Mouse (Mus musculus) CH12.LX (cell line): ENCODE measurements at regions not wholly inside any gene's neighbourhood (a gene's known extent, or its start where the extent isn't known, plus 50 kb on each side); places are given as distances from the start of the nearest gene placed in this dataset.

ENCODE experiments used
- DNase-seq: peaks from one replicate; pipeline ENCODE4 v3.0.0-alpha.2; 2013; ENCODE audit errors: extremely low read depth
- H3K27ac ChIP-seq: 2 replicates; pipeline ENCODE4 v1.5.1; 2012; ENCODE audit warnings: low read depth, mild to moderate bottlenecking, control low read depth, moderate library complexity; ENCODE audit not compliant: insufficient read depth
- H3K27me3 ChIP-seq: replicated peaks from 2 replicates; pipeline ENCODE3; 2012; ENCODE audit warnings: inconsistent platforms
- H3K36me3 ChIP-seq, 2 experiments: replicated peaks in 1 of 2; 2 replicates each; pipeline versions ENCODE3 to v1.6.1; 2012; ENCODE audit warnings: inconsistent platforms in 1 of 2, low read length in 1 of 2, mild to moderate bottlenecking in 1 of 2, mixed read lengths in 1 of 2, moderate library complexity in 1 of 2; ENCODE audit not compliant: control insufficient read depth in 1 of 2, insufficient read depth in 1 of 2
- H3K4me1 ChIP-seq, 2 experiments: 2 replicates each; pipeline ENCODE4 v1.6.1; 2012; ENCODE audit warnings: inconsistent platforms in 1 of 2, moderate library complexity in 1 of 2; ENCODE audit not compliant: insufficient read depth in 2 of 2, control insufficient read depth in 1 of 2
- H3K4me2 ChIP-seq: 2 replicates; pipeline ENCODE4 v1.6.1; 2012; ENCODE audit warnings: low read depth, mild to moderate bottlenecking, control low read depth; ENCODE audit not compliant: poor library complexity, insufficient read depth, severe bottlenecking
- H3K4me3 ChIP-seq, 3 experiments: fragments of 150-350 bp in 1 of 3; sonication (generic) in 1 of 3; replicated peaks in 1 of 3; 2 replicates each; pipeline versions ENCODE3 to v1.5.1; 2011 to 2012; ENCODE audit warnings: low read depth in 2 of 3, low read length in 2 of 3, mild to moderate bottlenecking in 2 of 3, moderate library complexity in 2 of 3, control low read depth in 1 of 3, improper control_type of control experiment in 1 of 3, inconsistent platforms in 1 of 3, mixed read lengths in 1 of 3; ENCODE audit not compliant: poor library complexity in 1 of 3
- H3K79me2 ChIP-seq: replicated peaks from 2 replicates; pipeline ENCODE4 v1.6.1; 2012; ENCODE audit warnings: mild to moderate bottlenecking, moderate library complexity; ENCODE audit not compliant: control insufficient read depth, poor library complexity, insufficient read depth, severe bottlenecking; ENCODE audit errors: extremely low read depth
- H3K9ac ChIP-seq: 2 replicates; pipeline ENCODE4 v1.6.1; 2012; ENCODE audit warnings: low read depth, mild to moderate bottlenecking, control low read depth, moderate library complexity; ENCODE audit not compliant: insufficient read depth
- H3K9me3 ChIP-seq: replicated peaks from 2 replicates; pipeline ENCODE3; 2012; ENCODE audit warnings: low read length, inconsistent platforms, mixed read lengths
- BHLHE40 ChIP-seq: IDR thresholded peaks from 2 replicates; pipeline ENCODE4 v1.6.1; 2011; ENCODE audit warnings: mild to moderate bottlenecking, low read depth, low read length, improper control_type of control experiment
- CHD2 ChIP-seq: IDR thresholded peaks from 2 replicates; pipeline ENCODE4 v1.6.1; 2011; ENCODE audit warnings: low read length, improper control_type of control experiment
- CTCF ChIP-seq, 2 experiments: IDR thresholded peaks in 1 of 2; conservative IDR thresholded peaks in 1 of 2; 2 replicates each; pipeline ENCODE4 v1.5.1; 2011 to 2012; ENCODE audit warnings: low read depth in 2 of 2, low read length in 2 of 2, improper control_type of control experiment in 1 of 2, inconsistent platforms in 1 of 2, mild to moderate bottlenecking in 1 of 2, moderate library complexity in 1 of 2
- E2F4 ChIP-seq: IDR thresholded peaks from 2 replicates; pipeline ENCODE4 v1.6.1; 2011; ENCODE audit warnings: low read depth, low read length, improper control_type of control experiment; ENCODE audit not compliant: insufficient replicate concordance
- EP300 ChIP-seq: IDR thresholded peaks from 2 replicates; pipeline ENCODE4 v1.6.1; 2011; ENCODE audit warnings: low read length, improper control_type of control experiment
- HCFC1 ChIP-seq: IDR thresholded peaks from 2 replicates; pipeline ENCODE4 v1.6.1; 2012; ENCODE audit warnings: low read depth, mild to moderate bottlenecking, inconsistent platforms, low read length, improper control_type of control experiment
- IRF4 ChIP-seq: IDR thresholded peaks from 2 replicates; pipeline ENCODE4 v1.6.1; 2014; ENCODE audit warnings: low read depth, mild to moderate bottlenecking, inconsistent platforms, low read length, improper control_type of control experiment
- JUND ChIP-seq: conservative IDR thresholded peaks from 2 replicates; pipeline ENCODE4 v1.6.1; 2011; ENCODE audit warnings: low read depth, low read length, improper control_type of control experiment
- KAT2A ChIP-seq: IDR thresholded peaks from 2 replicates; pipeline ENCODE4 v1.6.1; 2012; ENCODE audit warnings: low read length, improper control_type of control experiment, inconsistent platforms; ENCODE audit not compliant: insufficient replicate concordance
- MAX ChIP-seq: IDR thresholded peaks from 2 replicates; pipeline ENCODE4 v1.6.1; 2011; ENCODE audit warnings: low read length, improper control_type of control experiment
- MAZ ChIP-seq: IDR thresholded peaks from 2 replicates; pipeline ENCODE4 v1.6.1; 2012; ENCODE audit warnings: low read depth, mild to moderate bottlenecking, inconsistent platforms, low read length, improper control_type of control experiment, moderate library complexity
- MXI1 ChIP-seq: IDR thresholded peaks from 2 replicates; pipeline ENCODE4 v1.6.1; 2011; ENCODE audit warnings: mild to moderate bottlenecking, low read depth, low read length, improper control_type of control experiment
- NRF1 ChIP-seq: IDR thresholded peaks from 2 replicates; pipeline ENCODE4 v1.6.1; 2014; ENCODE audit warnings: low read depth, mild to moderate bottlenecking, inconsistent platforms, low read length, improper control_type of control experiment, moderate library complexity
- POLR2AphosphoS2 ChIP-seq: IDR thresholded peaks from 2 replicates; pipeline ENCODE4 v1.6.1; 2011; ENCODE audit warnings: low read depth, low read length, improper control_type of control experiment
- SIN3A ChIP-seq: IDR thresholded peaks from 2 replicates; pipeline ENCODE4 v1.6.1; 2012; ENCODE audit warnings: low read length, improper control_type of control experiment, inconsistent platforms
- SMC3 ChIP-seq: IDR thresholded peaks from 2 replicates; pipeline ENCODE4 v1.6.1; 2011; ENCODE audit warnings: low read depth, low read length, improper control_type of control experiment
- TBP ChIP-seq: conservative IDR thresholded peaks from 2 replicates; pipeline ENCODE4 v1.6.1; 2011; ENCODE audit warnings: low read depth, low read length, improper control_type of control experiment
- USF2 ChIP-seq: conservative IDR thresholded peaks from 2 replicates; pipeline ENCODE4 v1.6.1; 2011; ENCODE audit warnings: low read depth, low read length, improper control_type of control experiment
- ZC3H11A ChIP-seq: IDR thresholded peaks from 2 replicates; pipeline ENCODE4 v1.6.1; 2012; ENCODE audit warnings: low read depth, mild to moderate bottlenecking, inconsistent platforms, low read length, improper control_type of control experiment
- ZKSCAN1 ChIP-seq: IDR thresholded peaks from 2 replicates; pipeline ENCODE4 v1.6.1; 2012; ENCODE audit warnings: low read depth, inconsistent platforms, low read length, improper control_type of control experiment, borderline replicate concordance
- ZMIZ1 ChIP-seq: IDR thresholded peaks from 2 replicates; pipeline ENCODE4 v1.6.1; 2012; ENCODE audit warnings: low read depth, mild to moderate bottlenecking, inconsistent platforms, low read length, improper control_type of control experiment
- ZNF384 ChIP-seq: IDR thresholded peaks from 2 replicates; pipeline ENCODE4 v1.6.1; 2012; ENCODE audit warnings: low read depth, low read length, improper control_type of control experiment, inconsistent platforms
- dilution Hi-C: fragments of 300-500 bp; cut with MboI; formaldehyde crosslinking; loops from 2 replicates; pipeline ENCODE4 v1.14.3; 2020; ENCODE audit warnings: low sequenced_read_pairs; ENCODE audit not compliant: extremely low pct_unique_long_range_greater_than_20kb, extremely low pct_ligation_motif_present
- in situ Hi-C: fragments of 300-500 bp; cut with MboI; formaldehyde crosslinking; loops from 3 replicates; pipeline ENCODE4 v1.14.3; 2019; ENCODE audit warnings: low sequenced_read_pairs, low pct_ligation_motif_present, low pct_unique_long_range_greater_than_20kb, mixed read lengths

- TF ChIP-seq POLR2AphosphoS2 (no peak), ZC3H11A (no peak), USF2 (no peak), IRF4 (no peak)
- H3K27me3 ChIP-seq: no peaks in the 10 kb centered on the region
- dilution Hi-C loops (no loop called here), in situ Hi-C loops (no loop called here)
- no peaks in the 10 kb centered on the region for H3K4me1 ChIP-seq
- H3K4me2 ChIP-seq: no peak overlapping the region
- H3K27ac ChIP-seq: no peak overlapping the region
- peaks cover 15% of the 10 kb centered on the region for H3K9me3 ChIP-seq
- no peak overlapping the region for H3K9ac ChIP-seq
- no peak overlapping the region for H3K4me3 ChIP-seq
- DNase-seq: no peak
- no peaks in the 10 kb centered on the region for H3K36me3 ChIP-seq
- H3K79me2 ChIP-seq: no peaks in the 10 kb centered on the region
These were observed 88.6 kb downstream of the Inhba start for GRCm38 (mm10) chr13:16100253-16100652.

GRCm38 (mm10) chr13:16114837-16115236 is 103.2 kb downstream of the Inhba start:
- H3K36me3 ChIP-seq: no peaks in the 10 kb centered on the region
- dilution Hi-C loops (no loop called here), in situ Hi-C loops (no loop called here)
- no peaks in the 10 kb centered on the region for H3K4me1 ChIP-seq
- no peak overlapping the region for H3K4me2 ChIP-seq
- H3K9ac ChIP-seq: no peak overlapping the region
- H3K27me3 ChIP-seq: no peaks in the 10 kb centered on the region
- no peaks in the 10 kb centered on the region for H3K79me2 ChIP-seq
- no peak overlapping the region for H3K4me3 ChIP-seq
- no peak for TF ChIP-seq ZNF384
- TF ChIP-seq CTCF (conservative IDR thresholded peaks at IDR 0.05 in 1 of 2, IDR thresholded peaks at IDR 0.05 in 1 of 2; ENCODE audit: low read depth in 2 of 2, low read length in 2 of 2): no peak
- TF ChIP-seq SIN3A: no peak
- no peak for TF ChIP-seq USF2
- no peak for TF ChIP-seq MXI1
- no peak overlapping the region for H3K27ac ChIP-seq
- H3K9me3 ChIP-seq: no peaks in the 10 kb centered on the region
- DNase-seq: no peak

- H3K27ac ChIP-seq: no peak overlapping the region
- in situ Hi-C loops: no loop called here
- H3K4me1 ChIP-seq: no peaks in the 10 kb centered on the region
- no peak overlapping the region for H3K4me2 ChIP-seq
- no peaks in the 10 kb centered on the region for H3K79me2 ChIP-seq
- dilution Hi-C loops: no loop called here
- H3K36me3 ChIP-seq: no peaks in the 10 kb centered on the region
- no peaks in the 10 kb centered on the region for H3K9me3 ChIP-seq
- no peak overlapping the region for H3K9ac ChIP-seq
- TF ChIP-seq BHLHE40 (no peak), MXI1 (no peak), POLR2AphosphoS2 (no peak), CHD2 (no peak), ZKSCAN1 (no peak), SIN3A (no peak), ZC3H11A (no peak), E2F4 (no peak), SMC3 (no peak), IRF4 (no peak), NRF1 (no peak), TBP (no peak), MAZ (no peak), MAX (no peak), JUND (no peak), EP300 (no peak), ZMIZ1 (no peak), HCFC1 (no peak), CTCF (conservative IDR thresholded peaks at IDR 0.05 in 1 of 2, IDR thresholded peaks at IDR 0.05 in 1 of 2; ENCODE audit: low read depth in 2 of 2, low read length in 2 of 2) (no peak), KAT2A (no peak)
- TF ChIP-seq, all 38 proteins: peak for 0
- Histone ChIP-seq H3K4me3 (no peak overlapping the region), H3K27me3 (no peaks in the 10 kb centered on the region)
- no peak for DNase-seq
These were observed 135.0 kb downstream of the Inhba start for GRCm38 (mm10) chr13:16146686-16147085.
